Mouse (Mus musculus): ENCODE results near the gene Idua. TPM values are rescaled to one million over a fixed set of nuclear protein-coding genes. Genes with fewer than 3 reads are reported as not detected.
"Not testable (repeated sequence)": the region's sequence is repeated elsewhere in the genome, so short reads cannot be mapped to it uniquely, and the experiment has no call there.

The Idua gene
- total RNA-seq, 1 experiment: 3.7 TPM

GRCm38 (mm10) chr5:108628891-108629633 lies 31.1 kb upstream of the Idua start:
- H3K36me3 ChIP-seq (ENCODE audit: control insufficient read depth, insufficient read depth, low read length, poor library complexity, severe bottlenecking): no peaks in the 10 kb centered on the region; the same call in 1 of the 2 replicates
- no peaks in the 10 kb centered on the region for H3K9me3 ChIP-seq (ENCODE audit: control insufficient read depth, insufficient read depth, low read depth, low read length)
- H3K9ac ChIP-seq (ENCODE audit: insufficient read depth, low read depth, low read length, poor library complexity, severe bottlenecking): peak overlapping the region; percentile 92
- DNase-seq (ENCODE audit: low read depth, low spot score): peak; percentile 17
- H3K27ac ChIP-seq (ENCODE audit: insufficient read depth, low read depth, low read length, poor library complexity, severe bottlenecking): peak overlapping the region; percentile 16; the same call in 1 of the 2 replicates
- in situ Hi-C loops (cut with MboI; ENCODE audit: low sequenced_read_pairs in 2 of 2, unreplicated experiment in 2 of 2): no loop called here
- peak overlapping the region; percentile 87 to 93 for H3K4me3 ChIP-seq (ENCODE audit: insufficient read depth in 1 of 2, low read depth in 1 of 2, low read length in 2 of 2, poor library complexity in 1 of 2, severe bottlenecking in 1 of 2)
- TF ChIP-seq ZC3H11A (IDR thresholded peaks at IDR 0.05; ENCODE audit: borderline replicate concordance, low read depth, low read length) (no peak), MAFK (IDR thresholded peaks at IDR 0.05; ENCODE audit: insufficient read depth, low read depth, low read length) (no peak), HCFC1 (IDR thresholded peaks at IDR 0.05; ENCODE audit: borderline replicate concordance, insufficient read depth, low read length) (no peak), CHD2 (IDR thresholded peaks at IDR 0.05; ENCODE audit: low read depth, low read length) (no peak), ZNF384 (IDR thresholded peaks at IDR 0.05; ENCODE audit: low read depth, low read length) (no peak)
- no peaks in the 10 kb centered on the region for H3K4me1 ChIP-seq (ENCODE audit: control insufficient read depth in 2 of 2, insufficient read depth in 2 of 2, low read length in 2 of 2, poor library complexity in 1 of 2)

GRCm38 (mm10) chr5:108629634-108630483 lies 30.3 kb upstream of the Idua start, which contains the start of the genes Gak and Tmem175:
Gak (minus strand) TSS chr5:108629755.
Tmem175 (plus strand) TSS chr5:108629770.
- in situ Hi-C loops (cut with MboI; ENCODE audit: low sequenced_read_pairs in 2 of 2, unreplicated experiment in 2 of 2): no loop called here
- Histone ChIP-seq H3K36me3 (ENCODE audit: control insufficient read depth, insufficient read depth, low read length, poor library complexity, severe bottlenecking) (no peaks in the 10 kb centered on the region), H3K27ac (ENCODE audit: insufficient read depth, low read depth, low read length, poor library complexity, severe bottlenecking) (peak within 1 kb of the TSS; percentile 16; the same call in 1 of the 2 replicates), H3K4me1 (ENCODE audit: control insufficient read depth in 2 of 2, insufficient read depth in 2 of 2, low read length in 2 of 2, poor library complexity in 1 of 2) (no peaks in the 10 kb centered on the region), H3K9me3 (ENCODE audit: control insufficient read depth, insufficient read depth, low read depth, low read length) (no peaks in the 10 kb centered on the region), H3K9ac (ENCODE audit: insufficient read depth, low read depth, low read length, poor library complexity, severe bottlenecking) (peak within 1 kb of the TSS; percentile 92), H3K4me3 (ENCODE audit: insufficient read depth in 1 of 2, low read depth in 1 of 2, low read length in 2 of 2, poor library complexity in 1 of 2, severe bottlenecking in 1 of 2) (peak within 1 kb of the TSS; percentile 87 to 93)
- peak; percentile 89 for DNase-seq (ENCODE audit: low read depth, low spot score)
- TF ChIP-seq CHD2 (IDR thresholded peaks at IDR 0.05; ENCODE audit: low read depth, low read length): no peak
- peak; percentile 91 for TF ChIP-seq MAFK (IDR thresholded peaks at IDR 0.05; ENCODE audit: insufficient read depth, low read depth, low read length)

GRCm38 (mm10) chr5:108633676-108634075 lies 26.5 kb upstream of the Idua start:
- no peaks in the 10 kb centered on the region for H3K36me3 ChIP-seq (ENCODE audit: control insufficient read depth, insufficient read depth, low read length, poor library complexity, severe bottlenecking)
- H3K4me1 ChIP-seq (ENCODE audit: control insufficient read depth in 2 of 2, insufficient read depth in 2 of 2, low read length in 2 of 2, poor library complexity in 1 of 2): no peaks in the 10 kb centered on the region
- no peaks in the 10 kb centered on the region for H3K9me3 ChIP-seq (ENCODE audit: control insufficient read depth, insufficient read depth, low read depth, low read length)
- in situ Hi-C loops (cut with MboI; ENCODE audit: low sequenced_read_pairs in 2 of 2, unreplicated experiment in 2 of 2): no loop called here
- no peak overlapping the region for H3K9ac ChIP-seq (ENCODE audit: insufficient read depth, low read depth, low read length, poor library complexity, severe bottlenecking)
- TF ChIP-seq ZNF384 (IDR thresholded peaks at IDR 0.05; ENCODE audit: low read depth, low read length) (no peak), CHD2 (IDR thresholded peaks at IDR 0.05; ENCODE audit: low read depth, low read length) (no peak), MAFK (IDR thresholded peaks at IDR 0.05; ENCODE audit: insufficient read depth, low read depth, low read length) (no peak), ZC3H11A (IDR thresholded peaks at IDR 0.05; ENCODE audit: borderline replicate concordance, low read depth, low read length) (no peak), HCFC1 (IDR thresholded peaks at IDR 0.05; ENCODE audit: borderline replicate concordance, insufficient read depth, low read length) (no peak)
- H3K4me3 ChIP-seq (ENCODE audit: insufficient read depth in 1 of 2, low read depth in 1 of 2, low read length in 2 of 2, poor library complexity in 1 of 2, severe bottlenecking in 1 of 2): no peak overlapping the region
- H3K27ac ChIP-seq (ENCODE audit: insufficient read depth, low read depth, low read length, poor library complexity, severe bottlenecking): no peak overlapping the region
- DNase-seq (ENCODE audit: low read depth, low spot score): no peak

GRCm38 (mm10) chr5:108634088-108634487 lies 26.0 kb upstream of the Idua start:
- in situ Hi-C loops (cut with MboI; ENCODE audit: low sequenced_read_pairs in 2 of 2, unreplicated experiment in 2 of 2); DNase-seq (ENCODE audit: low read depth, low spot score); H3K27ac ChIP-seq (ENCODE audit: insufficient read depth, low read depth, low read length, poor library complexity, severe bottlenecking); H3K36me3 ChIP-seq (ENCODE audit: control insufficient read depth, insufficient read depth, low read length, poor library complexity, severe bottlenecking); H3K4me3 ChIP-seq (ENCODE audit: insufficient read depth in 1 of 2, low read depth in 1 of 2, low read length in 2 of 2, poor library complexity in 1 of 2, severe bottlenecking in 1 of 2); H3K9ac ChIP-seq (ENCODE audit: insufficient read depth, low read depth, low read length, poor library complexity, severe bottlenecking); H3K9me3 ChIP-seq (ENCODE audit: control insufficient read depth, insufficient read depth, low read depth, low read length); H3K4me1 ChIP-seq (ENCODE audit: control insufficient read depth in 2 of 2, insufficient read depth in 2 of 2, low read length in 2 of 2, poor library complexity in 1 of 2): not testable (repeated sequence)
- TF ChIP-seq ZNF384 (IDR thresholded peaks at IDR 0.05; ENCODE audit: low read depth, low read length): peak; percentile 69

All from ES-E14 (cell line).